Mouse (Mus musculus): ENCODE measurements around the gene Diaph3.

DNA sequence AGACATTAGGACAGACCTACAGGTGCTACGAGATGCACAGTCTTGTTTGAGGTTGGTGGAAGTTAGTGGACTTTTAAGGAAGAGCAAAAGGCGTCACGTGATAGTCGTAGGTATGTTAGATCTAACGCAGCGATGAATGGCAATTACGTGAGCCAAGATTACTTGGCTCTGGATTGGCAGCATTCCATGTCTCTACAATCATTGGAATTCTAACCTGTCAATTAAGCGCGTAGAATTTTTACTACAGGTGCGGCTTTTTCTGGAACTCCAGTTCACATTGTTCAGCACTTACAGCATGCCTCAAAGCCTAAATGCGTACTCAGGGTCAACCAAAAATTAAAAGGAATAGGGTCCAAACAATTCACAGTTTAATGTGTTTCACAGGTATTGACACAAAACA, 742 bp upstream of the Diaph3 start:
- no peak for TF ChIP-seq POLR2A (IDR thresholded peaks at IDR 0.05; ENCODE audit: low read depth, low read length)
- no peak for TF ChIP-seq CHD1 (IDR thresholded peaks at IDR 0.05; ENCODE audit: low read depth, low read length)
- no peak for TF ChIP-seq TBP (conservative IDR thresholded peaks at IDR 0.05; ENCODE audit: low read depth, low read length)
- TF ChIP-seq POLR2AphosphoS2 (IDR thresholded peaks at IDR 0.05; ENCODE audit: low read depth, low read length), result no peak
- TF ChIP-seq ZC3H11A (IDR thresholded peaks at IDR 0.05; ENCODE audit: low read depth, low read length), result no peak
- no peak for TF ChIP-seq MAFK (IDR thresholded peaks at IDR 0.05; ENCODE audit: insufficient replicate concordance, low read length)
